Mouse (Mus musculus) midbrain, postnatal 0 days (tissue): Measurements from ENCODE around the gene Nmrk1. TPM values are rescaled to one million over a fixed set of nuclear protein-coding genes. Genes with fewer than 3 reads are reported as not detected.
A peak's percentile ranks its signal among the peaks of the same experiment; 100 is the strongest.

Source experiments
- ATAC-seq: fragments of 200-750 bp; cut with Nextera tagmentation; 2 replicates; pipeline ENCODE4 v1.8.0; 2017; ENCODE audit warnings: moderate number of reproducible peaks, mild to moderate bottlenecking, moderate TSS enrichment, moderate library complexity; ENCODE audit not compliant: low FRiP score
- DNase-seq: peaks from one replicate; pipeline ENCODE4 v3.0.0-alpha.2; 2015; ENCODE audit warnings: low spot score
- H3K27ac ChIP-seq: fragments of 300-500 bp; sonication (generic); 2 replicates; pipeline ENCODE4 v1.5.1; 2014; ENCODE audit warnings: low read depth, mild to moderate bottlenecking, low read length, mixed read lengths
- H3K27me3 ChIP-seq: fragments of 300-500 bp; sonication (generic); 2 replicates; pipeline ENCODE4 v1.6.1; 2014; ENCODE audit warnings: low read length, control low read depth, mixed read lengths; ENCODE audit not compliant: insufficient read depth
- H3K36me3 ChIP-seq: fragments of 300-500 bp; sonication (generic); 2 replicates; pipeline ENCODE4 v1.6.1; 2014; ENCODE audit warnings: low read length, control low read depth, mixed read lengths; ENCODE audit not compliant: insufficient read depth
- H3K4me1 ChIP-seq: fragments of 300-500 bp; sonication (generic); 2 replicates; pipeline ENCODE4 v1.6.1; 2014; ENCODE audit warnings: mild to moderate bottlenecking, control low read depth, antibody characterized with exemption, low read length, mixed read lengths; ENCODE audit not compliant: insufficient read depth
- H3K4me2 ChIP-seq: fragments of 300-500 bp; sonication (generic); 2 replicates; pipeline ENCODE4 v1.6.1; 2014; ENCODE audit warnings: low read depth, mild to moderate bottlenecking, low read length, mixed read lengths; ENCODE audit not compliant: poor library complexity, severe bottlenecking
- H3K4me3 ChIP-seq: fragments of 300-500 bp; sonication (generic); 2 replicates; pipeline ENCODE4 v1.5.1; 2014; ENCODE audit warnings: low read depth, mild to moderate bottlenecking, low read length, moderate library complexity
- H3K9ac ChIP-seq: fragments of 300-500 bp; sonication (generic); replicated peaks from 2 replicates; pipeline ENCODE4 v1.6.1; 2014; ENCODE audit warnings: mild to moderate bottlenecking, low read length, moderate library complexity, mixed read lengths; ENCODE audit not compliant: poor library complexity, severe bottlenecking
- H3K9me3 ChIP-seq: fragments of 300-500 bp; sonication (generic); 2 replicates; pipeline ENCODE4 v1.6.1; 2016; ENCODE audit warnings: low read length, control low read depth
- CTCF ChIP-seq: IDR thresholded peaks from 2 replicates; pipeline ENCODE4 v1.5.1; 2016; ENCODE audit warnings: antibody characterized with exemption, mild to moderate bottlenecking
- WGBS: fragments of 180-500 bp; shearing (Covaris S2); extraction: QIAGEN DNeasy Blood & Tissue Kit; methylation state at CpG from one replicate; pipeline ENCODE4 v1.1.7; 2014; 5-methylcytosine and 5-hydroxymethylcytosine counted together
- polyA plus RNA-seq: library from polyadenylated mRNA; unstranded; fragments of >200 nt; fragmentation: Nextera tagmentation; extraction: Ambion mirVana; gene quantifications from 2 replicates; pipeline ENCODE4 v1.2.1, GENCODE M21; 2015
- total RNA-seq: library from RNA; depleted of rRNA; stranded (reverse); fragments of >200 nt; gene quantifications from 2 replicates; pipeline ENCODE4 v1.2.3, GENCODE M21; 2014; rRNA removed

Gene Nmrk1
- total RNA-seq (3.4 and 3.9 TPM in 2 replicates), polyA plus RNA-seq (3.9 and 4.3 TPM in 2 replicates)

DNA sequence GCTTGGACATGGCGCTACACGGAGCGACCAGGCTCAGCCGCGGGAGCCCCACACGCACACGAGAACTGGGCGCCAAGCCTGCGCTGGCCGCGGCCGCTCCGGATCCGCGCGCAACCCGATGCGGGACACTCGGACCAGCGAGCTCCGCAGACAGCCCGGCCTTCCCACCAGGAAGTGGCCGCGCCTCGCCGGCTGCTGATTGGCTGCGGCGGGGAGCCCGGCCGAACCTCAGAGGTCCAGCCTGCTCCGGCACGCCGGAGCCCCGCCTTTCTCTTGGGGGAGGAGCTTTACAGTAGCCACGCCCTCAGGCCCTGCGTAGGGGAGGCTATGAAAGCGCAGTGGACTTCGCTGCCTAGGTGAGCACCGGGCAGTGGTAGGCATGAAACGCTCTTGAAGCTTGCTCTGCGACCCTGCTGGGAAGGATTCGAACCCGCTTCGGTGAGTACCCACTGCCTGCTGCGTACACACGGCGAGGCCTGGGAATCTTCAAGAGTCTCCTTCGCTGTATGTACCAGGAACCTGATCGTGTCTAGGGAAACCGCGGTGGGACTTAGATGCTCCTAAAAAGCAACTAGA is at the start of gene Nmrk1, which contains the start of gene Ostf1:
Nmrk1 (plus strand) TSS at position 307 of the 576 bp plus-strand sequence.
Ostf1 (minus strand) TSS at position 180 of the 576 bp plus-strand sequence.
- Histone ChIP-seq H3K4me1 (no peaks in the 10 kb centered on the region), H3K9ac (peak within 1 kb of the TSS; percentile 54), H3K9me3 (no peaks in the 10 kb centered on the region), H3K27ac (peak within 1 kb of the TSS; percentile 59; the same call in 1 of the 2 replicates), H3K4me3 (peak within 1 kb of the TSS; percentile 75), H3K4me2 (peak within 1 kb of the TSS; percentile 97), H3K27me3 (no peaks in the 10 kb centered on the region; the same call in 1 of the 2 replicates), H3K36me3 (no peaks in the 10 kb centered on the region)
- peak; percentile 94 for DNase-seq
- under 1% methylated on average over 49 of the region's 51 CpGs for WGBS
- TF ChIP-seq CTCF = no peak
- peak; percentile 95 for ATAC-seq

DNA sequence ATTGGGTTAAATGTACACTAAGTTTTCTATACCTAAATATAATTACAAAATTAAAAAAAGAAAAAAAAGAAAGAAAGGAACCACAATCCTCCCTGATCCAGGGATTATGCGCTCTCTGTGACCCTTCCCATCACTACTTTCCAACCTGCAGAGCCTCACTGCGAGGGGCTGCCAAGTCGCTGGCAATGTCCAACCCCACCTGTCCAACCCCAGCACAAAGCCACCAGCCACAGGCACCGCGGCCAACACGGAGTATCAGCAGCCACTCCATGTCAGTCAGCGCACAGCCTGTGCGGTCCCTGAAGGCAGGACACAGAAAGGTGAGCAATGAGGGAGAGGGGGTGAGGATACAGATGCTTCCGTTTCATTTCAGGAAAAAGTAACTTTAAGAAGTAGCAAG is 49.5 kb upstream of the Nmrk1 start:
- H3K4me3 ChIP-seq = no peak overlapping the region
- no peak for DNase-seq
- no peaks in the 10 kb centered on the region for H3K4me1 ChIP-seq
- no peak for ATAC-seq
- no peak overlapping the region for H3K4me2 ChIP-seq
- no peak overlapping the region for H3K27ac ChIP-seq
- no peaks in the 10 kb centered on the region for H3K36me3 ChIP-seq
- no peaks in the 10 kb centered on the region for H3K27me3 ChIP-seq
- WGBS = 96% methylated on average over 9 of the region's 9 CpGs
- H3K9ac ChIP-seq = no peak overlapping the region
- no peaks in the 10 kb centered on the region for H3K9me3 ChIP-seq
- TF ChIP-seq CTCF = no peak

GRCm38 (mm10) chr19:18582887-18583286 is 48.9 kb upstream of the Nmrk1 start:
- ATAC-seq = no peak
- Histone ChIP-seq H3K4me1 (no peaks in the 10 kb centered on the region), H3K9me3 (no peaks in the 10 kb centered on the region), H3K27ac (no peak overlapping the region), H3K4me3 (no peak overlapping the region), H3K36me3 (no peaks in the 10 kb centered on the region), H3K9ac (no peak overlapping the region), H3K27me3 (no peaks in the 10 kb centered on the region), H3K4me2 (no peak overlapping the region)
- 92% methylated on average over 6 of the region's 6 CpGs for WGBS
- TF ChIP-seq CTCF = no peak
- DNase-seq = no peak

GRCm38 (mm10) chr19:18583706-18584105 is 48.0 kb upstream of the Nmrk1 start:
- Histone ChIP-seq H3K36me3 (no peaks in the 10 kb centered on the region), H3K9me3 (no peaks in the 10 kb centered on the region), H3K4me2 (no peak overlapping the region), H3K4me1 (no peaks in the 10 kb centered on the region), H3K27ac (no peak overlapping the region), H3K27me3 (no peaks in the 10 kb centered on the region), H3K9ac (no peak overlapping the region), H3K4me3 (no peak overlapping the region)
- no peak for DNase-seq
- ATAC-seq = no peak
- TF ChIP-seq CTCF = no peak
- 95% methylated on average over 4 of the region's 4 CpGs for WGBS

GRCm38 (mm10) chr19:18584621-18585020 is 47.1 kb upstream of the Nmrk1 start:
- no peak for ATAC-seq
- Histone ChIP-seq H3K4me3 (no peak overlapping the region), H3K9ac (no peak overlapping the region), H3K4me1 (no peaks in the 10 kb centered on the region), H3K27ac (no peak overlapping the region), H3K9me3 (no peaks in the 10 kb centered on the region), H3K4me2 (no peak overlapping the region), H3K27me3 (no peaks in the 10 kb centered on the region), H3K36me3 (no peaks in the 10 kb centered on the region)
- 97% methylated on average over 7 of the region's 7 CpGs for WGBS
- no peak for TF ChIP-seq CTCF
- DNase-seq = no peak

DNA sequence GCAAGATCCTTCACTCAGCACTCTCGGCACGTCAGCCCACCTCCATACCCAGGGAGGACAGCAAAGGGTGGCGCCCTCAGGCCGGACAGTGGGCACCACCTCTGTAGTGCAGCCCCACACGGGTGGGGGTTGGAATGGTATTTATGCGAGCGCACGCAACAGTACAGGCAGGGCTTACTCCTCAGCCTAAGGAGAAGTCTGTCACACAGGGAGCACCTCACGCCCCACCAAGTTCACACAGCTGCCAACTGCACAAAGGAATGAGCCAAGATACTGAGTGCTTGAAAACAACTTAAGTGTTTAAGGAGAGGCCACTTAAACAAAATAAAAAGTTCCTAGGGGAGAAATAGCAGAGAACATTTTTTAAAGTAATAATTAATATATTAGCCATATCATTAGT is 44.6 kb upstream of the Nmrk1 start:
- no peak for ATAC-seq
- no peaks in the 10 kb centered on the region for H3K27me3 ChIP-seq
- H3K36me3 ChIP-seq = no peaks in the 10 kb centered on the region
- no peak for TF ChIP-seq CTCF
- DNase-seq = no peak
- H3K4me3 ChIP-seq = no peak overlapping the region
- no peak overlapping the region for H3K9ac ChIP-seq
- H3K9me3 ChIP-seq = no peaks in the 10 kb centered on the region
- H3K4me2 ChIP-seq = no peak overlapping the region
- WGBS = 90% methylated on average over 9 of the region's 9 CpGs
- no peak overlapping the region for H3K27ac ChIP-seq
- H3K4me1 ChIP-seq = no peaks in the 10 kb centered on the region; the same call in 1 of the 2 replicates
